Mouse (Mus musculus): Measurements from ENCODE around the gene Taar8b. TPM values are rescaled to one million over a fixed set of nuclear protein-coding genes. Genes with fewer than 3 reads are reported as not detected.

The Taar8b gene
- total RNA-seq, 2 experiments from 2014 or later = not detected

Other genes starting within 250 kb of the Taar8b start
- gene Vnn3, start 240.8 kb downstream of the Taar8b start, total RNA-seq (2021) = under 1 TPM; 0.20 to 0.31 TPM
- under 1 TPM; 0.35 to 0.64 TPM for gene Vnn1, start 197.6 kb downstream of the Taar8b start, total RNA-seq (2021)
- not detected for gene Taar1, start 171.9 kb downstream of the Taar8b start, total RNA-seq (2021)
- not detected for gene Taar2, start 153.7 kb downstream of the Taar8b start, total RNA-seq (2021)
- gene Taar3, start 142.7 kb downstream of the Taar8b start, total RNA-seq (2021) = not detected
- not detected for gene Taar4, start 131.8 kb downstream of the Taar8b start, total RNA-seq (2021)
- not detected for gene Taar5, start 121.6 kb downstream of the Taar8b start, total RNA-seq (2021)
- gene Taar6, start 106.6 kb downstream of the Taar8b start, total RNA-seq (2021) = not detected
- not detected for gene Taar7a, start 98.8 kb downstream of the Taar8b start, total RNA-seq (2021)
- gene Taar7b, start 92.4 kb downstream of the Taar8b start, total RNA-seq (2021) = not detected
- gene Taar7d, start 65.1 kb downstream of the Taar8b start, total RNA-seq (2021) = not detected
- gene Taar7e, start 54.7 kb downstream of the Taar8b start, total RNA-seq (2021) = not detected
- gene Taar7f, start 42.8 kb downstream of the Taar8b start, total RNA-seq (2021) = not detected
- not detected for gene Taar8a, start 15.8 kb downstream of the Taar8b start, total RNA-seq (2021)
- gene Taar8c, start 9.6 kb upstream of the Taar8b start, total RNA-seq (2021) = not detected
- not detected for gene Taar9, start 17.2 kb upstream of the Taar8b start, total RNA-seq (2021)
- gene Stx7, start 57.0 kb upstream of the Taar8b start, total RNA-seq (2021) = 10 to 100 TPM; 44.9 to 51.8 TPM
- gene Moxd1, start 131.2 kb upstream of the Taar8b start, total RNA-seq (2021) = under 1 TPM; 0.41 to 0.52 TPM

Measured in heart, adult 18-20 months (tissue).